Mouse (Mus musculus): ENCODE measurements around the gene 4930415O20Rik.

- TF ChIP-seq POLR2A (IDR thresholded peaks at IDR 0.05; ENCODE audit: borderline replicate concordance, insufficient read depth, low read length): no peak
- TF ChIP-seq CTCF (IDR thresholded peaks at IDR 0.05; ENCODE audit: borderline replicate concordance, insufficient read depth, low read depth, low read length): no peak
These were observed 58.7 kb downstream of the 4930415O20Rik start for GRCm38 (mm10) chr15:98629464-98629863.
